In the genomic region with DNA sequence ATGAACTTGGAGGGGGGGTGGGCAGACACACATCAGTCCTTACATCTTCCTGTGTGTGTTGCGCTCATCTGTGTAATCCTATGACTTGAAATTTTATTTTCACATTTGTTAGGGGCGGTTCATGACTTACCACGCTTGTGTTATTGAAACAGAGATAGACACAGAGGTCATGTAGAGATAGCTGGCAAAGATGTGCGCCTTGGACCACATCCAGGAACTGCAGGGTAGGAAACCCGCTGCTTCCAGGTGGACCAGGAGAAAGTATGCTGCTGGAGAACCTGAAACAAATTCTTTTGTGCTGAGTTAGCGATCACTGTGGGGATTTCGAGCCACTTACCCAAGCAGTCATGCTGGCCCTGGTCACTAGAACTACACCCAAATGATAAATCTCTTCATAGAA, we compare ENCODE assay signal across 24 mouse cellular contexts.
DNase-seq lines count a peak whose midpoint lies in the region; ATAC-seq and TF ChIP-seq lines count a peak whose summit lies in the region.
"Had no signal": no experiment of that assay in that cellular context is flagged by ENCODE, and none has a peak within 500 bp of the region (broad histone marks: within the 10 kb centered on the region; RNA-seq: fewer than 3 reads in every experiment).

No protein-coding gene starts in this region.

- H3K4me2 ChIP-seq in heart, embryonic 11.5 days = no peak overlapping the region
- H3K4me2 ChIP-seq: embryonic facial prominence, embryonic 12.5 days; forebrain, embryonic 13.5 days; forebrain, embryonic 15.5 days had no signal

- H3K27me3 ChIP-seq in heart, embryonic 11.5 days (ENCODE audit: control insufficient read depth, insufficient read depth, low read length) = no peaks in the 10 kb centered on the region
- H3K27me3 ChIP-seq in liver, adult 2 months (ENCODE audit: control insufficient read depth, insufficient read depth, low read length) = no peaks in the 10 kb centered on the region
- H3K27me3 ChIP-seq: CH12.LX; embryonic facial prominence, embryonic 12.5 days; forebrain, embryonic 13.5 days; forebrain, embryonic 15.5 days; Patski had no signal

- H3K9me3 ChIP-seq in heart, embryonic 11.5 days (replicated peaks; ENCODE audit: control insufficient read depth, low read length) = no peaks in the 10 kb centered on the region
- H3K9me3 ChIP-seq: embryonic facial prominence, embryonic 10.5 days; embryonic facial prominence, embryonic 12.5 days; forebrain, embryonic 13.5 days; forebrain, embryonic 15.5 days had no signal

- no peak for ATAC-seq in heart, embryonic 11.5 days (replicated peaks; ENCODE audit: insufficient number of reproducible peaks, low FRiP score, low TSS enrichment)
- ATAC-seq: activated CD4-positive, CD25-positive, alpha-beta regulatory T cell, adult 4 months; CD4-positive, CD25-positive, alpha-beta regulatory T cell, adult 4 months; forebrain, embryonic 13.5 days; forebrain, embryonic 15.5 days; forebrain, postnatal 0 days; Patski had no signal

- no peak overlapping the region for H3K9ac ChIP-seq in heart, embryonic 11.5 days (ENCODE audit: low read depth, low read length)
- no peak overlapping the region for H3K9ac ChIP-seq in liver, adult 2 months (ENCODE audit: low read depth, low read length)
- H3K9ac ChIP-seq: embryonic facial prominence, embryonic 12.5 days; forebrain, embryonic 13.5 days; forebrain, embryonic 15.5 days; forebrain, postnatal 0 days had no signal

- no peak for TF ChIP-seq POLR2A in liver, adult 2 months (IDR thresholded peaks at IDR 0.05; ENCODE audit: extremely low read depth, insufficient read depth, low read length)

- no peaks in the 10 kb centered on the region for H3K79me2 ChIP-seq in liver, adult 2 months (ENCODE audit: control insufficient read depth, insufficient read depth, low read length)

- H3K27ac ChIP-seq in heart, embryonic 11.5 days (ENCODE audit: low read depth, low read length) = no peak overlapping the region
- no peak overlapping the region for H3K27ac ChIP-seq in liver, adult 2 months (replicated peaks; ENCODE audit: insufficient read depth, low read depth, low read length)
- H3K27ac ChIP-seq: embryonic facial prominence, embryonic 10.5 days; embryonic facial prominence, embryonic 12.5 days; forebrain, embryonic 13.5 days; forebrain, embryonic 15.5 days had no signal

- no peak for TF ChIP-seq CTCF in liver, adult 2 months (IDR thresholded peaks at IDR 0.05; ENCODE audit: low read depth, low read length)

- 82% methylated on average over 7 of the region's 7 CpGs for WGBS in heart, embryonic 11.5 days (ENCODE audit: insufficient replicate concordance)
- whole genome bisulfite sequencing in liver, adult 2 months = 81% methylated on average over 7 of the region's 7 CpGs

- H3K36me3 ChIP-seq in heart, embryonic 11.5 days (ENCODE audit: control insufficient read depth, insufficient read depth, low read length) = no peaks in the 10 kb centered on the region
- no peaks in the 10 kb centered on the region for H3K36me3 ChIP-seq in liver, adult 2 months (ENCODE audit: control insufficient read depth, insufficient read depth, low read length)
- H3K36me3 ChIP-seq: embryonic facial prominence, embryonic 10.5 days; embryonic facial prominence, embryonic 12.5 days; forebrain, embryonic 15.5 days; G1E had no signal

- H3K4me1 ChIP-seq in heart, embryonic 11.5 days (ENCODE audit: control insufficient read depth, insufficient read depth, low read length) = no peaks in the 10 kb centered on the region
- no peaks in the 10 kb centered on the region for H3K4me1 ChIP-seq in liver, adult 2 months (ENCODE audit: control insufficient read depth, insufficient read depth, low read length)
- H3K4me1 ChIP-seq: embryonic facial prominence, embryonic 10.5 days; embryonic facial prominence, embryonic 12.5 days; forebrain, embryonic 13.5 days; forebrain, embryonic 15.5 days had no signal

- H3K4me3 ChIP-seq in heart, embryonic 11.5 days (ENCODE audit: low read depth, low read length) = no peak overlapping the region
- no peak overlapping the region for H3K4me3 ChIP-seq in liver, adult 2 months (ENCODE audit: insufficient read depth, low read depth, low read length)
- H3K4me3 ChIP-seq: embryonic facial prominence, embryonic 10.5 days; embryonic facial prominence, embryonic 12.5 days; forebrain, embryonic 13.5 days; forebrain, embryonic 15.5 days had no signal

- DNase-seq in cerebellum, postnatal 10 days = peak; percentile 13 to 51
- DNase-seq in cerebellum, adult 9-11 months = no peak
- peak; percentile 9 to 35 for DNase-seq in cerebellum, postnatal 25 days
- no peak for DNase-seq in cerebellum, adult 11-12 months
- DNase-seq in heart, postnatal 4 days = peak; percentile 4
- DNase-seq in liver, adult 2 months (ENCODE audit: extremely low read depth, low read depth, low spot score) = peak; percentile 1
- DNase-seq in liver = no peak
- DNase-seq: adrenal gland, adult 8-10 months; adrenal gland, postnatal 14 days; adrenal gland, postnatal 36 days; B cell, adult 2 months; cerebellum, adult 18-20 months; cerebellum, adult 8-10 months; forebrain, postnatal 0 days had no signal

Comparison
In these comparisons a context has a peak if more than half of its experiments do, and no peak if none do; other contexts are left out.
1. DNase-seq: peak in cerebellum, postnatal 10 days (2 of 2), cerebellum, postnatal 25 days (2 of 2), heart, postnatal 4 days (single experiment) and liver, adult 2 months (single experiment); none in cerebellum, adult 9-11 months (single experiment), cerebellum, adult 11-12 months (single experiment) and liver (single experiment).